Mouse (Mus musculus) lung, postnatal 14 days (tissue): ENCODE results near the gene Ccsap.

ENCODE experiments used
- DNase-seq: peaks from one replicate; pipeline ENCODE4 v3.0.0; 2021

The Ccsap gene

GRCm38 (mm10) chr8:123803639-123804038 lies 56.4 kb downstream of the Ccsap start:
- no peak for DNase-seq

- DNase-seq: no peak
Observed at GRCm38 (mm10) chr8:123801538-123801937, 58.5 kb downstream of the Ccsap start.

- no peak for DNase-seq
Observed at GRCm38 (mm10) chr8:123800867-123801266, 59.1 kb downstream of the Ccsap start.

GRCm38 (mm10) chr8:123799885-123800284 lies 60.1 kb downstream of the Ccsap start:
- DNase-seq: no peak

- no peak for DNase-seq
Observed at GRCm38 (mm10) chr8:123799434-123799833, 60.6 kb downstream of the Ccsap start.

- DNase-seq: no peak
Observed at GRCm38 (mm10) chr8:123797928-123798327, 62.1 kb downstream of the Ccsap start.

- no peak for DNase-seq
Observed at GRCm38 (mm10) chr8:123796758-123797157, 63.3 kb downstream of the Ccsap start.

- DNase-seq: no peak
Observed at GRCm38 (mm10) chr8:123794766-123795165, 65.2 kb downstream of the Ccsap start.

- DNase-seq: no peak
Observed at GRCm38 (mm10) chr8:123793900-123794299, 66.1 kb downstream of the Ccsap start.

GRCm38 (mm10) chr8:123791845-123792225 lies 68.2 kb downstream of the Ccsap start:
- DNase-seq: no peak

GRCm38 (mm10) chr8:123791101-123791844 lies 68.7 kb downstream of the Ccsap start:
- no peak for DNase-seq
